Mouse (Mus musculus): ENCODE measurements at regions not wholly inside any gene's neighbourhood (a gene's known extent, or its start where the extent isn't known, plus 50 kb on each side); places are given as distances from the start of the nearest gene placed in this dataset.

GRCm38 (mm10) chr1:77074926-77075885 lies 439.7 kb downstream of the Epha4 start:
- DNase-seq = no peak

- DNase-seq = no peak
Observed at GRCm38 (mm10) chr1:77080767-77081166, 434.1 kb downstream of the Epha4 start.

GRCm38 (mm10) chr1:77081660-77082059 lies 433.2 kb downstream of the Epha4 start:
- DNase-seq = peak; percentile 4

GRCm38 (mm10) chr1:77082410-77082809 lies 432.5 kb downstream of the Epha4 start:
- no peak for DNase-seq

- no peak for DNase-seq
Observed at GRCm38 (mm10) chr1:77093551-77093950, 421.3 kb downstream of the Epha4 start.

- no peak for DNase-seq
Observed at GRCm38 (mm10) chr1:77101726-77102272, 413.1 kb downstream of the Epha4 start.

- DNase-seq = no peak
Observed at GRCm38 (mm10) chr1:77102421-77103133, 412.3 kb downstream of the Epha4 start.

GRCm38 (mm10) chr1:77109861-77110785 lies 404.8 kb downstream of the Epha4 start:
- no peak for DNase-seq

GRCm38 (mm10) chr1:77128411-77128810 lies 386.5 kb downstream of the Epha4 start:
- no peak for DNase-seq

- DNase-seq = no peak
Observed at GRCm38 (mm10) chr1:77137663-77138062, 377.2 kb downstream of the Epha4 start.

- DNase-seq = no peak
Observed at GRCm38 (mm10) chr1:77140906-77141305, 374.0 kb downstream of the Epha4 start.

- DNase-seq = no peak
Observed at GRCm38 (mm10) chr1:77148052-77148451, 366.8 kb downstream of the Epha4 start.

GRCm38 (mm10) chr1:77168316-77168715 lies 346.6 kb downstream of the Epha4 start:
- DNase-seq = no peak

- no peak for DNase-seq
Observed at GRCm38 (mm10) chr1:77172463-77172862, 342.4 kb downstream of the Epha4 start.

- no peak for DNase-seq
Observed at GRCm38 (mm10) chr1:77174801-77175200, 340.1 kb downstream of the Epha4 start.

GRCm38 (mm10) chr1:77175214-77175613 lies 339.7 kb downstream of the Epha4 start:
- no peak for DNase-seq

- no peak for DNase-seq
Observed at GRCm38 (mm10) chr1:77176516-77176915, 338.4 kb downstream of the Epha4 start.

GRCm38 (mm10) chr1:77183965-77184364 lies 330.9 kb downstream of the Epha4 start:
- DNase-seq = no peak

GRCm38 (mm10) chr1:77190141-77190540 lies 324.7 kb downstream of the Epha4 start:
- DNase-seq = no peak

GRCm38 (mm10) chr1:77201321-77201917 lies 313.5 kb downstream of the Epha4 start:
- no peak for DNase-seq

GRCm38 (mm10) chr1:77202948-77203347 lies 311.9 kb downstream of the Epha4 start:
- no peak for DNase-seq

GRCm38 (mm10) chr1:77206535-77206934 lies 308.4 kb downstream of the Epha4 start:
- no peak for DNase-seq

All from adrenal gland, adult 8-10 months (tissue).